Mouse (Mus musculus) liver, postnatal 0 days (tissue): ENCODE measurements around the gene Myh4.
A peak's percentile ranks its signal among the peaks of the same experiment; 100 is the strongest.

ENCODE experiments used
- CTCF ChIP-seq: sonication (generic); IDR thresholded peaks from 2 replicates; pipeline ENCODE4 v1.5.1; 2016; ENCODE audit warnings: antibody characterized with exemption, low read depth
- EP300 ChIP-seq: IDR thresholded peaks from 2 replicates; pipeline ENCODE4 v1.6.1; 2016; ENCODE audit warnings: antibody characterized with exemption, low read depth, mild to moderate bottlenecking

DNA sequence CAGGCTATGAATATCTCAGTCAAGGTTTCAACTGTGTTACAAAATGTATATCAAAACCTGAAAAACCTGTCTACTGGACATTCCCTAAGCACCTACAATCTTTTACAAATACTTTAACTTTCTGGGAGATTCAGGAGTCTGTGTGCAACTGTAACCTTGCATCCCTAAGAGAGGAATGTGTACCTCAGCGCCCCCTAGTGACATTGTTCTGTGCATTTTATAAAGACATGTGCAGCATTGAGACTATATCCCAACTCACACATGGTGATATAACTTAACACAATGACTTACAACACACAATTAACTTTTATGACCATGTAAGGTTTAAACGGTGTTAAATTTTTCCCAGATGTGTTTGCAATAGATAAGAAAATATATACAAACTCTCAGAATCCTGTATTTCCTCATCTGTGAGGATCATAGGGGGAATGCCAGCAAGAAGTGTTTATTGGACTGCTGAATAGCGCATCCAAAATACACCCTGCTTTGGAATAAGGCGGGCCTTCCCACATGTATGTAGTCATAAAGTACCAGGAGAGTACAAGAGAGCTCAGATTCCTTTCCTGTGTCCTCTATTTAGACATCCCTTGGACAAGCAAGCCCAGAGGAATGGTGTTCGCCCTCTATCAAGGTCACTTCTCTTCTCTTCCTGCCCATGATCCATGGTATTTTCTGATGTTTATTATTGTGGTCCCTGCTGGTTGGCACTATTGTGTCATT lies 2.0 kb upstream of the Myh4 start:
- TF ChIP-seq CTCF, result peak; percentile 64
- TF ChIP-seq EP300, result no peak
